Mouse (Mus musculus): ENCODE results near the gene Olfr1512. TPM values are rescaled to one million over a fixed set of nuclear protein-coding genes. Genes with fewer than 3 reads are reported as not detected.

Olfr1512 gene
- not detected for total RNA-seq (2023)

DNA sequence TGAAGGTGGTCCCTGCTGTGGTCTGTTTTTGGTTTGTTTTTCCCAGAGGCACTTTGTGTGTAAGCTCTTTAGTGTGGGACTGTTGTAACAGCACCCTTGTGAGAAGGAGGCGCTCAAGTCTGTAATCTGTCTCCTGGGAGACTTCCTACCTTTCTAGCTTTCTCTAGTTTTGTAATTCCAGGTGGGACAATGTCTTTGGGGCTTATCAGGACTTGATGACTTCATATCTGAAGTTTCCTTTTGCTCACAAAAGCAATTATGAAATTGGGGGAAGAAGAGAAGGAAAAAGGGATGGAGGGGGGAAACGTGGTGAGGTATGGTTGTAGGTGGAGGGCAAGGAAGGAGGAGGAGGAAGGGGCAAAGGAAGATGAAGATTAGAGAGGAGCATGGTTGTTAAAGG, at the start of gene Olfr1512:
Gene Olfr1512 (minus strand): TSS at position 101 of the 400 bp plus-strand sequence.

DNA sequence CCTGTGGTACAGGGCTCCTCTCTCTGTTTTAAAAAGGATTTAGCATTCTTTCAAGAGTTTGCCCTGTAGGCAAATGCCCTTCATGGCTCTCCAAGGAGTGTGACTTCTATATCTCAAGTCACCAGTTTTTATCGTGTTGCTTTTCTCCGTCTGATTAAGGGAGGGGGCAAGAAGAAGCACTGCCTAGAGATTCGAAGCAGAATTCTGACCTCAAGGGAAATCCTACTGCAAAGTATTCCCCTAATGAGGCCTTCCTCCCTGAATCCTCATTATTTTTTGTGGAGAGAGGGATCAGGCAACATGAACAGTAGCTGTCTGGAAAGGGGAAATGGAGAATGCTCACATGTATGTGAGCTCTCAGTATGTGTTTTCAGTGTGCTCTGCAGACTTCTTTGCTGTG, 35.3 kb upstream of the Olfr1512 start, which contains the start of gene Olfr1510:
Gene Olfr1510 (minus strand): TSS at position 101 of the 400 bp plus-strand sequence.

DNA sequence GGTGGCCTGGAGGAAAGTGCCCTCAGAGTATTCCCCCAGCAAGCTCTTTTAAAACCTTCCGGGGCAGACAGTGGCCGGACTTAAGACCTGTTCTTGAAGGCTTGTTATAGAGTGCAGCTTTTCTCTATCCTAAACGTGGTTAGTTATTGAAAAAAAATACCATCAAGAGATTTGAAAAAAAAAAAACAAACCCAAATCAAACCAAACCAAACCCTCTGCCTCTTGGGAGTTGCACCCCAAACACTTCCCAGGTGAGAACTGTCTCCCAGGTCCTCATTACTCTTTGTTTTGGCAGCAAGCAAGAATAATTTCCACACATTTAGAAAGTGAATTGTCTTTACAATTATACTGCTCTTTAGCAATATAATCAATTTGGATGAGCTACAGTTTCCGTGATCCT, 18.3 kb upstream of the Olfr1512 start, which contains the start of gene Olfr1511:
Gene Olfr1511 (minus strand): TSS at position 101 of the 400 bp plus-strand sequence.

DNA sequence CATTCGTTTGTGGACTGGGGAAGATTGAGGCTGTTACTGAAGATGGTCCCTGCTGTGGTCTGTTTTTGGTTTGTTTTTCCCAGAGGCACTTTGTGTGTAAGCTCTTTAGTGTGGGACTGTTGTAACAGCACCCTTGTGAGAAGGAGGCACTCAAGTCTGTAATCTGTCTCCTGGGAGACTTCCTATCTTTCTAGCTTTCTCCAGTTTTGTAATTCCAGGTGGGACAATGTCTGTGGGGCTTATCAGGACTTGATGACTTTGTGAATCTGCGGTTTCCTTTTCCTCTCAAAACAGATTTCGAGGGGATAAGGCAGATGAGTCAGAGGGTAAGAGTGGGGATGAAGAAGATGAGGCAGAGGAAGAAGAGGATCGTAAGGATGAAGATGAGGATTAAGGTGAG, 22.7 kb downstream of the Olfr1512 start, which contains the start of gene Olfr1513:
Gene Olfr1513 (minus strand): TSS at position 101 of the 400 bp plus-strand sequence.

DNA sequence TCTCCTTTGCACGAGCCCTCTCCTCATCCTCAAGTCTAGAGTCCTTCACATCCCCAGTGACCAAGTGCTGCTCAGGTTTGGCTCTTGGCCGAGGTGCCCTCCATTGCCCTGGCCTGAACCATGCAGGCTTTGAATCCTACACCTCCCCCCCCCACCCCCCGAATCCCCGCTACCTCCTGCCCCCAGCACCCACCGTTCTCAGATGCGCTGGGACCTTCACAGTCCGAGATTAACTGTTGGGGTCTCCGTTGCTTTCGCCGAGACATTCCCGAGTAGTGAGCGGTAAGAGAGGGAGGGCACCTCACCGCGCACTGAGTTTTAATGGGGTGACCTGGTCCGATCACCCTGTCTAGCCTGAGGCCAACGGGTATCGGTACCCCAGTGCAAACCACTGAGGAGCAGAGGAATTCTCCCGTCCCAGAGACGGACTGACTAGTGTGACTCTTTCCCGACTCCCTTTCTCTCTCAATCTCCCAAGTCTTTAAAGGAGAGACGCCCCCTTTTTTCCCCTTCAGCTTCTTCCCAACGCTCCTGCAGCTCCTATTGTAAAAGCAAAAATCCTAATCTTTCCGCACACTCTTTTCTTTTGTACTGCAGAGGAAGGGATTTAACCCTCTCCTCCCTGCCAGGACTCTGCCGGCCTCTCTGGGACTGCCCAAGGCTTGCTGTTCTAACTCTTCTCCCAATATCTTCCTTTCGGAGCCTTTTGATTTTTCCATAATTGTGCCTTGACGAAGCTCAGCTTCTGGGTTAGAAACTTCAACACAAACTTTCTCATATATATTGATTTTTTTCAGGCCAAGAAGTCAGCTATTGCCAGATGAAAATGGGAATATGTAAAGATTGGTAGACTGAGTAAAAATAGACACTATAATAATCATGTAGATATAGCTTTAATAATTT, 50.8 kb downstream of the Olfr1512 start, which contains the start of gene Sall2:
Gene Sall2 (minus strand): TSS at position 853 of the 903 bp plus-strand sequence.

Other genes with a start within 250 kb of the Olfr1512 start
- 10 to 100 TPM; 51.3 to 54.7 TPM for gene Supt16, start 181.8 kb downstream of the Olfr1512 start, total RNA-seq (2023)
- 100 to 1,000 TPM; 105 to 113 TPM for gene Chd8, start 121.4 kb downstream of the Olfr1512 start, total RNA-seq (2023)
- 100 to 1,000 TPM; 118 TPM for gene Tox4, start 100.0 kb downstream of the Olfr1512 start, total RNA-seq (2023)
- 1 to 10 TPM; 3.5 to 4.2 TPM for gene Rab2b, start 99.6 kb downstream of the Olfr1512 start, total RNA-seq (2023)
- 10 to 100 TPM; 20.7 to 24.2 TPM for gene Mettl3, start 74.0 kb downstream of the Olfr1512 start, total RNA-seq (2023)
- gene Sall2, start 50.4 kb downstream of the Olfr1512 start, total RNA-seq (2023): under 1 TPM; 0.24 to 0.33 TPM
- not detected for gene Olfr1513, start 22.8 kb downstream of the Olfr1512 start, total RNA-seq (2023)
- gene Olfr1511, start 18.2 kb upstream of the Olfr1512 start, total RNA-seq (2023): not detected
- not detected for gene Olfr1510, start 35.2 kb upstream of the Olfr1512 start, total RNA-seq (2023)
- gene Olfr1509, start 63.8 kb upstream of the Olfr1512 start, total RNA-seq (2023): not detected
- gene Olfr1508, start 88.3 kb upstream of the Olfr1512 start, total RNA-seq (2023): not detected
- not detected for gene Olfr1507, start 116.6 kb upstream of the Olfr1512 start, total RNA-seq (2023)